Mouse (Mus musculus) activated CD4-positive, CD25-positive, alpha-beta regulatory T cell, adult 4 months (primary cell): ENCODE data around the gene Ablim1. TPM values are rescaled to one million over a fixed set of nuclear protein-coding genes. Genes with fewer than 3 reads are reported as not detected.
A peak's percentile ranks its signal among the peaks of the same experiment; 100 is the strongest.

Source experiments
- ATAC-seq: one replicate; pipeline ENCODE4 v1.8.0; 2017
- polyA plus RNA-seq, 2 experiments: library from polyadenylated mRNA; unstranded; fragments of 100-300 nt; shearing (Covaris generic); gene quantifications; one replicate each; pipeline ENCODE4 v1.2.1; 2017

Gene Ablim1
- polyA plus RNA-seq, 2 experiments from 2014 or later = 268 to 273 TPM

- ATAC-seq = no peak
Measured at GRCm38 (mm10) chr19:57215527-57215926, 99.2 kb downstream of the Ablim1 start.

- no peak for ATAC-seq
Measured at GRCm38 (mm10) chr19:57212406-57212805, 102.3 kb downstream of the Ablim1 start.

- ATAC-seq = peak; percentile 65
Measured at GRCm38 (mm10) chr19:57211444-57212111, 103.1 kb downstream of the Ablim1 start.

- no peak for ATAC-seq
Measured at GRCm38 (mm10) chr19:57210924-57211323, 103.8 kb downstream of the Ablim1 start.

GRCm38 (mm10) chr19:57204101-57204500 lies 110.6 kb downstream of the Ablim1 start:
- no peak for ATAC-seq

GRCm38 (mm10) chr19:57202554-57202953 lies 112.2 kb downstream of the Ablim1 start:
- no peak for ATAC-seq

- no peak for ATAC-seq
Measured at GRCm38 (mm10) chr19:57201090-57201483, 113.6 kb downstream of the Ablim1 start.

- no peak for ATAC-seq
Measured at GRCm38 (mm10) chr19:57200477-57201089, 114.1 kb downstream of the Ablim1 start.

- ATAC-seq = no peak
Measured at GRCm38 (mm10) chr19:57199361-57199760, 115.4 kb downstream of the Ablim1 start.

- ATAC-seq = no peak
Measured at GRCm38 (mm10) chr19:57198531-57198930, 116.2 kb downstream of the Ablim1 start.

- ATAC-seq = no peak
Measured at GRCm38 (mm10) chr19:57198029-57198428, 116.7 kb downstream of the Ablim1 start.

GRCm38 (mm10) chr19:57197043-57197817 lies 117.5 kb downstream of the Ablim1 start:
- no peak for ATAC-seq

- ATAC-seq = no peak
Measured at GRCm38 (mm10) chr19:57196616-57197015, 118.1 kb downstream of the Ablim1 start.

- ATAC-seq = no peak
Measured at GRCm38 (mm10) chr19:57195169-57195930, 119.4 kb downstream of the Ablim1 start.

- no peak for ATAC-seq
Measured at GRCm38 (mm10) chr19:57193958-57194357, 120.8 kb downstream of the Ablim1 start.

GRCm38 (mm10) chr19:57193382-57193781 lies 121.3 kb downstream of the Ablim1 start:
- ATAC-seq = no peak

- ATAC-seq = no peak
Measured at GRCm38 (mm10) chr19:57191109-57191508, 123.6 kb downstream of the Ablim1 start.

- ATAC-seq = no peak
Measured at GRCm38 (mm10) chr19:57189427-57189826, 125.3 kb downstream of the Ablim1 start.

- ATAC-seq = no peak
Measured at GRCm38 (mm10) chr19:57188553-57188952, 126.2 kb downstream of the Ablim1 start.

- ATAC-seq = no peak
Measured at GRCm38 (mm10) chr19:57185021-57185420, 129.7 kb downstream of the Ablim1 start.

GRCm38 (mm10) chr19:57182938-57183720 lies 131.6 kb downstream of the Ablim1 start:
- ATAC-seq = no peak
